43 mouse cellular contexts compared by ENCODE assay signal in the genomic region with DNA sequence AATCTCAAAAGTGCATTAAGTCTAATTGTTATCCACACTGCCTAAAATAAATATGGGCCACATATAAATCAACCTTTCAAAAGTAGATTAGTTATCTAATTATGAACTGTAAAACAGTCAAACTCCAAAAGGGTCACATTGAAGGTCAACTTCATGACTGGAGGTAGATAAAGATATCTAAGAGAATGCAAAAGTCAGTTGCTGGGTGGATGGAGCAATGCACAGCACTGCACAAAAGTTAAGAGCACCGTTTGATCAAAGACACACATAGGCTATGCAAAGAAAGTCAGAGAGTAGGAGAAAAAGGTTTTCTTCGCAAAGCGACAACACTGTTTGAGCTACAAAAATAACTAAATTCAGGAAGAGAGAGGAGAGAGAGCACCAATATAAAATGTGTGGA. TPM values are rescaled to one million over a fixed set of nuclear protein-coding genes. Genes with fewer than 3 reads are reported as not detected.
"Had no signal": no experiment of that assay in that cellular context is flagged by ENCODE, and none has a peak within 500 bp of the region (broad histone marks: within the 10 kb centered on the region; RNA-seq: fewer than 3 reads in every experiment).

No protein-coding gene starts in this region.

- H3K4me1 ChIP-seq: heart, embryonic 10.5 days; heart, embryonic 12.5 days; heart, embryonic 13.5 days; heart, embryonic 15.5 days; hindbrain, embryonic 10.5 days; hindbrain, embryonic 12.5 days; hindbrain, embryonic 13.5 days; hindbrain, embryonic 15.5 days; intestine, embryonic 15.5 days; kidney, embryonic 15.5 days had no signal

- H3K9me3 ChIP-seq: heart, embryonic 10.5 days; heart, embryonic 12.5 days; heart, embryonic 13.5 days; heart, embryonic 15.5 days; hindbrain, embryonic 10.5 days; hindbrain, embryonic 12.5 days; hindbrain, embryonic 13.5 days; hindbrain, embryonic 15.5 days; intestine, embryonic 15.5 days; kidney, embryonic 15.5 days had no signal

- H3K27me3 ChIP-seq: heart, embryonic 12.5 days; heart, embryonic 13.5 days; heart, embryonic 15.5 days; hindbrain, embryonic 12.5 days; hindbrain, embryonic 13.5 days; hindbrain, embryonic 15.5 days; intestine, embryonic 15.5 days; kidney, embryonic 15.5 days had no signal

- H3K27ac ChIP-seq: heart, embryonic 10.5 days; heart, embryonic 13.5 days; heart, embryonic 15.5 days; hindbrain, embryonic 10.5 days; hindbrain, embryonic 12.5 days; hindbrain, embryonic 13.5 days; hindbrain, embryonic 14.5 days; hindbrain, embryonic 15.5 days; hindbrain, postnatal 0 days; intestine, embryonic 15.5 days; kidney, embryonic 15.5 days; kidney, postnatal 0 days; layer of hippocampus, adult 2 months had no signal

- H3K9ac ChIP-seq: heart, embryonic 12.5 days; heart, embryonic 13.5 days; heart, embryonic 15.5 days; hindbrain, embryonic 12.5 days; hindbrain, embryonic 13.5 days; hindbrain, embryonic 14.5 days; hindbrain, embryonic 15.5 days; intestine, embryonic 15.5 days; kidney, embryonic 15.5 days had no signal

- H3K4me2 ChIP-seq: heart, embryonic 11.5 days; heart, embryonic 12.5 days; heart, embryonic 13.5 days; heart, embryonic 15.5 days; hindbrain, embryonic 12.5 days; hindbrain, embryonic 13.5 days; hindbrain, embryonic 14.5 days; hindbrain, embryonic 15.5 days; intestine, embryonic 15.5 days; kidney, embryonic 15.5 days had no signal

- H3K4me3 ChIP-seq: heart, embryonic 10.5 days; heart, embryonic 12.5 days; heart, embryonic 13.5 days; heart, embryonic 15.5 days; hindbrain, embryonic 10.5 days; hindbrain, embryonic 12.5 days; hindbrain, embryonic 13.5 days; hindbrain, embryonic 15.5 days; intestine, embryonic 15.5 days; kidney, embryonic 15.5 days; layer of hippocampus, adult 2 months had no signal

- H3K36me3 ChIP-seq: heart, embryonic 10.5 days; heart, embryonic 12.5 days; heart, embryonic 13.5 days; heart, embryonic 15.5 days; hindbrain, embryonic 10.5 days; hindbrain, embryonic 12.5 days; hindbrain, embryonic 13.5 days; hindbrain, embryonic 15.5 days; intestine, embryonic 15.5 days; kidney, embryonic 15.5 days had no signal

- DNase-seq: heart, postnatal 10 days; heart, postnatal 14 days; heart, postnatal 36 days; heart, postnatal 4 days; kidney, adult 11 months; kidney, adult 18-20 months; kidney, adult 2 months; kidney, adult 8-10 months; kidney, adult 9 months; kidney, postnatal 10 days; kidney, postnatal 14 days; kidney, postnatal 25 days; kidney, postnatal 36 days; kidney, postnatal 4 days; layer of hippocampus, adult 9-11 months; layer of hippocampus, postnatal 36 days had no signal

- ATAC-seq: hindbrain, embryonic 16.5 days; hindbrain, postnatal 0 days; inflammation-experienced regulatory T-cells, adult 6 months; intestine, embryonic 15.5 days; intestine, embryonic 16.5 days; intestine, postnatal 0 days had no signal

RNA-seq across cellular contexts. Expression of a gene that starts 10.1 kb away (rescaled TPM):
- polyA plus RNA-seq: heart, embryonic 10.5 days; heart, embryonic 11.5 days; heart, embryonic 12.5 days; heart, embryonic 13.5 days; heart, embryonic 14.5 days; heart, embryonic 15.5 days; heart, embryonic 16.5 days; heart, postnatal 0 days; hindbrain, embryonic 10.5 days; hindbrain, embryonic 11.5 days; hindbrain, embryonic 12.5 days; hindbrain, embryonic 13.5 days; hindbrain, embryonic 14.5 days; hindbrain, embryonic 15.5 days; hindbrain, embryonic 16.5 days; hindbrain, postnatal 0 days; inflammation-experienced regulatory T-cells, adult 6 months; intestine, embryonic 14.5 days; intestine, embryonic 15.5 days; intestine, embryonic 16.5 days; intestine, postnatal 0 days; kidney, adult 2 months; kidney, embryonic 14.5 days; kidney, embryonic 15.5 days; kidney, embryonic 16.5 days; kidney, postnatal 0 days; large intestine, adult 2 months had no signal

RNA-seq across cellular contexts. Expression of a gene that starts 16.8 kb away (rescaled TPM):
- polyA plus RNA-seq: heart, embryonic 10.5 days; heart, embryonic 11.5 days; heart, embryonic 12.5 days; heart, embryonic 13.5 days; heart, embryonic 14.5 days; heart, embryonic 15.5 days; heart, embryonic 16.5 days; heart, postnatal 0 days; hindbrain, embryonic 10.5 days; hindbrain, embryonic 11.5 days; hindbrain, embryonic 12.5 days; hindbrain, embryonic 13.5 days; hindbrain, embryonic 14.5 days; hindbrain, embryonic 15.5 days; hindbrain, embryonic 16.5 days; hindbrain, postnatal 0 days; inflammation-experienced regulatory T-cells, adult 6 months; intestine, embryonic 14.5 days; intestine, embryonic 15.5 days; intestine, embryonic 16.5 days; intestine, postnatal 0 days; kidney, adult 2 months; kidney, embryonic 14.5 days; kidney, embryonic 15.5 days; kidney, embryonic 16.5 days; kidney, postnatal 0 days; large intestine, adult 2 months had no signal

RNA-seq across cellular contexts. Expression of a gene that starts 38.8 kb away (rescaled TPM):
- polyA plus RNA-seq: heart, embryonic 10.5 days; heart, embryonic 11.5 days; heart, embryonic 12.5 days; heart, embryonic 13.5 days; heart, embryonic 14.5 days; heart, embryonic 15.5 days; heart, embryonic 16.5 days; heart, postnatal 0 days; hindbrain, embryonic 10.5 days; hindbrain, embryonic 11.5 days; hindbrain, embryonic 12.5 days; hindbrain, embryonic 13.5 days; hindbrain, embryonic 14.5 days; hindbrain, embryonic 15.5 days; hindbrain, embryonic 16.5 days; hindbrain, postnatal 0 days; inflammation-experienced regulatory T-cells, adult 6 months; intestine, embryonic 14.5 days; intestine, embryonic 15.5 days; intestine, embryonic 16.5 days; intestine, postnatal 0 days; kidney, adult 2 months; kidney, embryonic 14.5 days; kidney, embryonic 15.5 days; kidney, embryonic 16.5 days; kidney, postnatal 0 days; large intestine, adult 2 months had no signal

RNA-seq across cellular contexts. Expression of a gene that starts 39.2 kb away (rescaled TPM):
- polyA plus RNA-seq: heart, embryonic 10.5 days; heart, embryonic 11.5 days; heart, embryonic 12.5 days; heart, embryonic 13.5 days; heart, embryonic 14.5 days; heart, embryonic 15.5 days; heart, embryonic 16.5 days; heart, postnatal 0 days; hindbrain, embryonic 10.5 days; hindbrain, embryonic 11.5 days; hindbrain, embryonic 12.5 days; hindbrain, embryonic 13.5 days; hindbrain, embryonic 14.5 days; hindbrain, embryonic 15.5 days; hindbrain, embryonic 16.5 days; hindbrain, postnatal 0 days; inflammation-experienced regulatory T-cells, adult 6 months; intestine, embryonic 14.5 days; intestine, embryonic 15.5 days; intestine, embryonic 16.5 days; intestine, postnatal 0 days; kidney, adult 2 months; kidney, embryonic 14.5 days; kidney, embryonic 15.5 days; kidney, embryonic 16.5 days; kidney, postnatal 0 days; large intestine, adult 2 months had no signal

RNA-seq across cellular contexts. Expression of a gene that starts 55.8 kb away (rescaled TPM):
- polyA plus RNA-seq: heart, embryonic 10.5 days; heart, embryonic 11.5 days; heart, embryonic 12.5 days; heart, embryonic 13.5 days; heart, embryonic 14.5 days; heart, embryonic 15.5 days; heart, embryonic 16.5 days; heart, postnatal 0 days; hindbrain, embryonic 10.5 days; hindbrain, embryonic 11.5 days; hindbrain, embryonic 12.5 days; hindbrain, embryonic 13.5 days; hindbrain, embryonic 14.5 days; hindbrain, embryonic 15.5 days; hindbrain, embryonic 16.5 days; hindbrain, postnatal 0 days; inflammation-experienced regulatory T-cells, adult 6 months; intestine, embryonic 14.5 days; intestine, embryonic 15.5 days; intestine, embryonic 16.5 days; intestine, postnatal 0 days; kidney, adult 2 months; kidney, embryonic 14.5 days; kidney, embryonic 15.5 days; kidney, embryonic 16.5 days; kidney, postnatal 0 days; large intestine, adult 2 months had no signal
